Mouse (Mus musculus) MEL (cell line): ENCODE measurements at regions not wholly inside any gene's neighbourhood (a gene's known extent, or its start where the extent isn't known, plus 50 kb on each side); places are given as distances from the start of the nearest gene placed in this dataset.

Experiments used
- DNase-seq: peaks from one replicate; pipeline ENCODE4 v3.0.0; 2011; ENCODE audit warnings: low read depth, low spot score
- H3K27ac ChIP-seq: 2 replicates; pipeline ENCODE4 v1.5.1; 2012; ENCODE audit warnings: low read depth, mild to moderate bottlenecking, control low read depth, low read length, moderate library complexity; ENCODE audit not compliant: control insufficient read depth
- H3K27me3 ChIP-seq, 2 experiments: fragments of 150-350 bp in 1 of 2; sonication (generic) in 1 of 2; 2 replicates each; pipeline ENCODE4 v1.6.1; 2012; ENCODE audit warnings: low read length in 2 of 2, mild to moderate bottlenecking in 2 of 2, improper control_type of control experiment in 1 of 2, moderate library complexity in 1 of 2; ENCODE audit not compliant: insufficient read depth in 2 of 2, control insufficient read depth in 1 of 2
- H3K36me3 ChIP-seq, 2 experiments: 2 replicates each; pipeline ENCODE4 v1.6.1; 2012 to 2014; ENCODE audit warnings: low read length in 2 of 2, improper control_type of control experiment in 1 of 2, inconsistent platforms in 1 of 2, mild to moderate bottlenecking in 1 of 2; ENCODE audit not compliant: insufficient read depth in 2 of 2, control insufficient read depth in 1 of 2
- H3K4me1 ChIP-seq, 2 experiments: fragments of 150-350 bp in 1 of 2; sonication (generic) in 1 of 2; 2 replicates each; pipeline ENCODE4 v1.6.1; 2012; ENCODE audit warnings: low read length in 2 of 2, improper control_type of control experiment in 1 of 2, mild to moderate bottlenecking in 1 of 2; ENCODE audit not compliant: insufficient read depth in 2 of 2, control insufficient read depth in 1 of 2
- H3K4me3 ChIP-seq, 2 experiments: fragments of 150-350 bp in 1 of 2; sonication (generic) in 1 of 2; 2 replicates each; pipeline ENCODE4 v1.5.1; 2012; ENCODE audit warnings: low read depth in 2 of 2, low read length in 2 of 2, mild to moderate bottlenecking in 2 of 2, moderate library complexity in 2 of 2, control low read depth in 1 of 2, improper control_type of control experiment in 1 of 2; ENCODE audit not compliant: control insufficient read depth in 1 of 2, insufficient read depth in 1 of 2
- H3K79me2 ChIP-seq: 2 replicates; pipeline ENCODE4 v1.6.1; 2012; ENCODE audit warnings: mild to moderate bottlenecking, low read length, moderate library complexity; ENCODE audit not compliant: control insufficient read depth, poor library complexity, insufficient read depth
- H3K9ac ChIP-seq: 2 replicates; pipeline ENCODE4 v1.6.1; 2012; ENCODE audit warnings: low read depth, mild to moderate bottlenecking, control low read depth, low read length, moderate library complexity; ENCODE audit not compliant: control insufficient read depth, poor library complexity, severe bottlenecking
- H3K9me3 ChIP-seq: fragments of 150-350 bp; sonication (generic); replicated peaks from 2 replicates; pipeline ENCODE4 v1.6.1; 2012; ENCODE audit warnings: mild to moderate bottlenecking, low read length, improper control_type of control experiment, moderate library complexity; ENCODE audit not compliant: insufficient read depth
- CHD1 ChIP-seq: IDR thresholded peaks from 2 replicates; pipeline ENCODE4 v1.6.1; 2012; ENCODE audit warnings: low read depth, mild to moderate bottlenecking, inconsistent platforms, low read length, improper control_type of control experiment
- CHD2 ChIP-seq: IDR thresholded peaks from 2 replicates; pipeline ENCODE4 v1.6.1; 2011; ENCODE audit warnings: low read length, improper control_type of control experiment
- JUND ChIP-seq: IDR thresholded peaks from 2 replicates; pipeline ENCODE4 v1.6.1; 2011; ENCODE audit warnings: low read depth, mild to moderate bottlenecking, improper control_type of control experiment, low read length
- MEF2A ChIP-seq: IDR thresholded peaks from 2 replicates; pipeline ENCODE4 v1.6.1; 2014; ENCODE audit warnings: low read depth, mild to moderate bottlenecking, inconsistent platforms, low read length, improper control_type of control experiment; ENCODE audit not compliant: poor library complexity, insufficient replicate concordance, severe bottlenecking; ENCODE audit errors: extremely low read depth
- MYB ChIP-seq: IDR thresholded peaks from 2 replicates; pipeline ENCODE4 v1.6.1; 2011; ENCODE audit warnings: mild to moderate bottlenecking, low read depth, low read length, improper control_type of control experiment
- NRF1 ChIP-seq: IDR thresholded peaks from 2 replicates; pipeline ENCODE4 v1.6.1; 2014; ENCODE audit warnings: low read depth, mild to moderate bottlenecking, inconsistent platforms, low read length, improper control_type of control experiment, moderate library complexity; ENCODE audit not compliant: poor library complexity, insufficient read depth, severe bottlenecking

DNA sequence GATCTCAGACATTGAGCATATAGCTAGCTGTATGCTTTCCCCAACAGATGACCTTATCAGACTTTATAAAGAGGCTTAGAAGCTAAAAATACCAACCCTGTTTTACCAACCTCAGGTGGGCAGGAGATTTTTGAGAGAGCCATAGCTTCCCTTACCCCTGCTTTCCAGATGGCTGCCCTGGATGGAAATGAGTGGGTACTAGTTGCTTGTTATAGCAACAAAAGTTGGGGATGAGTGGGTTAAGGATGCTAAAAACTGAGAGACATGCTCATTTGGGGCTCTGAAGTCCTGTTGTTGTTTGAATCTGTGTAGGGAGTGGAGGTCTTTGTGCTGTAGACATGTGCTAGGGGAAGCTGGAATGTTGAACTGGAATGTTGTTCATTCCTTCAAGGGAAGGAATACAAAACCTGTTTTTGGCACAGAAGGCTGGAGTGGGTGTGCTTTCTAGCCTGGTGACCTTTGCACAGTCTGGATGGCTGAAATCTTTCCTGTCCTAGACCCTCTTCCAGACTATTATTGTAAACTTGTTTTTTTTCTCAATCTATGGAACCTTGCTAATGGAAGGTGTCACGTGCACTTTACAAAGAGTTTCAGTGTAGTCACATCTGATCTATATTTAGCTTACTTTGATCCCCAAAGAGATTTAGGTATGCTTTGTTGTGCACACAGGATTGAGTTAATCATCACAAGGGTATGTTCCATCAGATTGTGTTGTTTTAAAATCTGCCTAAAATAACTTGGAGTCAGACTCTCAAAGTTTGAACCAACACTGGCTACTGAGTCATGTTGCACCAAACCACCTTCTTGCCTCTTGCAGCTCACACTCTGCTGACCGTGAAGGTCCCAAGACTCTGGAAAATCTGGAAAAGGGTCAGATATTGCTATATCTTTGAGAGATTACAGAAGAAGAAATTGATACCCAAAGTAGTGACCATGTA, 138.1 kb upstream of the Slc30a5 start:
- H3K9me3 ChIP-seq: no peaks in the 10 kb centered on the region
- H3K79me2 ChIP-seq: no peaks in the 10 kb centered on the region
- H3K27me3 ChIP-seq: no peaks in the 10 kb centered on the region; a peak in 1 of 4 replicates
- no peak for TF ChIP-seq JUND
- TF ChIP-seq CHD1: no peak
- no peak for TF ChIP-seq NRF1
- no peak overlapping the region for H3K9ac ChIP-seq
- no peaks in the 10 kb centered on the region for H3K4me1 ChIP-seq
- no peak overlapping the region for H3K27ac ChIP-seq
- H3K36me3 ChIP-seq: no peaks in the 10 kb centered on the region
- DNase-seq: no peak
- H3K4me3 ChIP-seq: no peak overlapping the region

DNA sequence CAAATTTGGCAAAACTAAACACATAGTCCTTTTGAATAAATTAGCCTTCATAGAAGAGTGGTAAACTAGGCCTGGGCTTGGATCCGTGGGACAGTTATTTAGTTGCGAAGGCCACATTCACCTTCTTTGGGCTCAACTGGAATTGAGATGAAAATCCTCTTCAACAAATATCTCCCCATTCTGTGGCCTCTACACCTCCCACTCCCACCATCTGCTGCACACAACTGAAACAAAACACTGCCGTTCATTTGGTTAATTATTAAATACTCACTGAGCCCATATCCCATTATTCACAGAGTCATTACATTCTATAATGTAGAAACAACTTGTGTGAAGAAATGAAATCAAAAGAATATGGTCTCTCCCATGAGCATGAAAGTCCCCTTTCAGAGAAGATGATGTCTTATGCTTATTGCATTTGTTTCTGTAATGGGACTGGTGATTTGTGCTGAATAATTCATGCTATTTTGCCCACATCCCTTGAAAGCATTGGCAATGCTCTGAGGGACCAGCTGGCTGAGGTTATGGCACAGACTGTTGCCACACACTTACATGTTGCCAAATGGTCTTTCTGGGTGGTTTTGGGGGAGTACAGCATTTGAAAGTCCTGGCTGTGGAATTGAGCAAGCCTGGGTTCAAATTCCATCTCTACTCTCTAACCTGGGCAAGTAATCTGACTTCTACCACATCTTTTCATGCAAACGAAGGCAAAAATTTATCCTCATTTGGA, 129.7 kb upstream of the Slc30a5 start:
- H3K4me3 ChIP-seq: no peak overlapping the region
- no peak for TF ChIP-seq MYB
- TF ChIP-seq CHD2: no peak

DNA sequence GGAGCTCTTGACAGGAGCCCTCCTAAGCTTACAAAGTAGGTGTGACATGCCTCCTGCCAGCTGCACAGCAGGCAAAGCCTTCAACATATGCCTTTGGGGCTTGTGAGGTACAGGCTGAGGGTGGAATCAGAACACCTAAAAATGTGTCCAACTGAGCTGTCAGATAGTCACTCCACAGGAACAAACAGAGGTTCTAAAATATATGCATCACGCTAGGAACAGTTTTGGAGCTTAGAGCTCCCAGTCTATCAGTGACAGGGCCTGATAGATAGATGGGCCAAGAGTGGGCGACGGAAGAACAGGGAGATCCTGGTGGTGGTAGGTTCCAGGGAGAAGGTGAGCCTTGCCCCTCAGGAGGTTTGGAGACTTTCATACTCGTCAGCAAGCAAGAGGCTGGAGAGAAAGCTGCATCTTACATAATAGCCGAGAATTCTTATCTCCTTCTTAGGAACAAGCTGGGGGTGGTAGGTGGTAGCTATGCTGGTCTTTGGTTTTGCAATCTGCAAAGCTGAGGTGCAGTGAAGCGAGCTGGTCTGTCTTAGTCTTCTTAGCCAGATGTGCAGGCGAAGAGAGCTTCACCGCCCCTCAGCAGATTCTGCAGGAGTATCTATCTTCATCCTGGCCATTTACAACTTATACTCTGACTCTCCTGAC, 121.5 kb upstream of the Slc30a5 start:
- no peak overlapping the region for H3K27ac ChIP-seq
- H3K4me1 ChIP-seq: peaks cover 2 to 9% of the 10 kb centered on the region in 2 experiments; a peak in 2 of 4 replicates
- H3K9ac ChIP-seq: no peak overlapping the region
- H3K27me3 ChIP-seq: peaks cover 0 to 5% of the 10 kb centered on the region in 2 experiments; a peak in 3 of 4 replicates
- H3K4me3 ChIP-seq: no peak overlapping the region
- DNase-seq: no peak
- no peaks in the 10 kb centered on the region for H3K79me2 ChIP-seq
- H3K9me3 ChIP-seq: no peaks in the 10 kb centered on the region
- no peak for TF ChIP-seq MEF2A
- H3K36me3 ChIP-seq: peaks cover 0 to 2% of the 10 kb centered on the region in 2 experiments; a peak in 1 of 4 replicates

More for the DNA sequence above, 129.7 kb upstream of the Slc30a5 start:
- Histone ChIP-seq H3K9me3 (no peaks in the 10 kb centered on the region), H3K79me2 (no peaks in the 10 kb centered on the region), H3K9ac (no peak overlapping the region), H3K36me3 (no peaks in the 10 kb centered on the region), H3K27me3 (no peaks in the 10 kb centered on the region; a peak in 1 of 4 replicates), H3K4me1 (no peaks in the 10 kb centered on the region), H3K27ac (no peak overlapping the region)
- DNase-seq: no peak
